Mouse (Mus musculus): ENCODE measurements around the gene Mrpl36. TPM values are rescaled to one million over a fixed set of nuclear protein-coding genes. Genes with fewer than 3 reads are reported as not detected.

Gene Mrpl36
- polyA plus RNA-seq (2015; fragmentation: Nextera tagmentation; extraction: Ambion mirVana): 107 and 117 TPM in 2 replicates

DNA sequence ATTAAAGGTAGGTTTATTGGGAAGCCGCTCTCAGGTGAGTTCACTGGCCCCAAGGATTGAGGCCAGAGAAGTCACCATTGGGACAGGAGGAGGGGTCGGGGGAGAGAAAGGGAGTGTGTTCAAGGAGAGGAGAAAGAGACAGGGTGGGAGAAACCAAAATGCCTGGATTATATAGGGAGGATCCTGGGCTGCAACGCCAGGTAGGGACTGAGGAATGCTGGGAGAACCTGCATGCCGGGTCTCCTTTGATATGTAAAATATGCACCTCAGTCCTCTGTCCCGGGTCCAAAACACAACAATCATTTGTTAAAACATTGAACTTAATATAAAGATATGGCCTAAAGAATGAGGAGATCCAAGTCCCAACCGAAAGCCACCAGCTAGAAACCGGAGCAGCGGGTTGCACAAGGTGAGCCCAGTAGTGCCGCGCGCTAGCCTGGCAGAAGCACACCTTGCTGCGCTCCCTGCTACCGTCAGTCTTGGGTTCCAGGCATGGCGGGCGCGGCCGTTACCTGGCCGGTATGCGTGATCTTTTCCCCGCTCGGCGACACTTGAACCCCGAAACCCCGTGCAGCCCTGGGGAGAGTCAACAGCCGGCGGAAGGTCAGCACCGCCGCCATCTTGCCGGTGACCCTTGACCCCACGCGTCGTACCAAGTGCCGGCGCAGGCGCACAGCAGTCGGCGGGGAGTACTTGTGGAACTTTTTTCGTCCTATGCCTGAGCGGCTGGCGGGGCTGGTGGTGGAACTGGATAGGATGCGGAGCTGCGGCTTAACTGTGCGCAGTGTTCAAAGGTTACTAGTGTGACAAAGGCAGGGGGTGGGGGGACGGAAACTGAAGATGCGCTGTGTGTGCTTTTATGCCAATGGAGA lies at the start of gene Mrpl36, which contains the start of gene Ndufs6:
Mrpl36 (plus strand) TSS at position 687 of the 872 bp plus-strand sequence.
Ndufs6 (minus strand) TSS at position 716 of the 872 bp plus-strand sequence.

Other genes starting within 250 kb of the Mrpl36 start
- gene Irx4, start 68.0 kb upstream of the Mrpl36 start, polyA plus RNA-seq (2015; fragmentation: Nextera tagmentation; extraction: Ambion mirVana): not detected in 2 replicates
- 390 and 418 TPM in 2 replicates for gene Ndufs6, start within 50 bp of the Mrpl36 start, polyA plus RNA-seq (2015; fragmentation: Nextera tagmentation; extraction: Ambion mirVana)
- 10.1 and 10.2 TPM in 2 replicates for gene Lpcat1, start 138.7 kb downstream of the Mrpl36 start, polyA plus RNA-seq (2015; fragmentation: Nextera tagmentation; extraction: Ambion mirVana)
- gene Slc6a3, start 208.2 kb downstream of the Mrpl36 start, polyA plus RNA-seq (2015; fragmentation: Nextera tagmentation; extraction: Ambion mirVana): 0.06 TPM in 1 of 2 replicates, not detected in the other

Measured in urinary bladder, postnatal 0 days (tissue).